Mouse (Mus musculus): ENCODE data around the gene Lin7a.
A peak's percentile ranks its signal among the peaks of the same experiment; 100 is the strongest.

Gene Lin7a

DNA sequence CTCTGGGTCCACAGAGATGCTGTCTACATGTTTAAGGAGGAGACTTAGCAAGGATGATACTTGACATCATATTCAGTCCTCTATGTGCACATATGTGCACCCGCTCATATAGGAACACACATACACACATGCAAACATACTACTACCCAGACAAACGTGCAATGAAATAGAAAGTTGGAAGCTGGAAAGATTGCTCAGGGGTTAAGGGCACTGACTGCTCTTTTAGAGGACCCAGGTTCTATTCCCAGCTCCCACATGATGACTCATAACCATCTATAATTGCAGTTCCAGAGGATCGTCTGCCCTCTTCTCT lies 19.0 kb upstream of the Lin7a start:
- no peak for DNase-seq

- DNase-seq, result no peak
Observed at GRCm38 (mm10) chr10:107253191-107253965, 18.1 kb upstream of the Lin7a start.

GRCm38 (mm10) chr10:107254656-107255055 lies 16.8 kb upstream of the Lin7a start:
- no peak for DNase-seq

DNA sequence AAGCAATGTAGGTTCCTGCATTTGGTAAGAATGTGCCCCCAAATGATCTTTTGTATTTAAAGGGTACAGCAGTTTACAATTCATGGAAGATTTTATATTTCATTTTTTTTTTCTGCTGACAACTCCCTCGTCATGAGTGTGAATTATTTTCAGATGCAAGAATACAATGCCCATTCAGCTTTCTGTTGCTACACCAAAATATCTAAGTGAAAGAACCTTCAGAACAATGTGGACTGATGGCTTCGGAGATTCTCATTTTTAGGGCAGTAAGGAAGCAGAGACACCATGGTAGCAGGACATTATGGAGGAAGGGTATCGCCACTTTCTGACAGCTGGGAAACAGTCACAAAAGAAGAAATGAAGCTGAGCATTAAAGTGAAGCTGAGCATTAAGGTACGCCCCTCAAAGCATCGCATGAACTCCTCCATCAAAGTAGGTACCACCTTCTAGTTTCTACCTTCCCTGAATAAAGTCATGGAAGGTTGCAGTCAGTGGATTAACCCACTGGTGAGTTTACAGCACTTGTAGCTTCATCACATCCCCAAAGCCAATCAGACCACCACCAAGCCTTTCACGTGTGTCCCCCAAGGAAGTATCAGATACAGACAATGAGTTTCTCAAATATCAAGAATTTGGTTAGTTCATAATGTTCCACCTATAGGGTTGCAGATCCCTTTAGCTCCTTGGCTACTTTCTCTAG lies 16.0 kb upstream of the Lin7a start:
- no peak for DNase-seq

DNA sequence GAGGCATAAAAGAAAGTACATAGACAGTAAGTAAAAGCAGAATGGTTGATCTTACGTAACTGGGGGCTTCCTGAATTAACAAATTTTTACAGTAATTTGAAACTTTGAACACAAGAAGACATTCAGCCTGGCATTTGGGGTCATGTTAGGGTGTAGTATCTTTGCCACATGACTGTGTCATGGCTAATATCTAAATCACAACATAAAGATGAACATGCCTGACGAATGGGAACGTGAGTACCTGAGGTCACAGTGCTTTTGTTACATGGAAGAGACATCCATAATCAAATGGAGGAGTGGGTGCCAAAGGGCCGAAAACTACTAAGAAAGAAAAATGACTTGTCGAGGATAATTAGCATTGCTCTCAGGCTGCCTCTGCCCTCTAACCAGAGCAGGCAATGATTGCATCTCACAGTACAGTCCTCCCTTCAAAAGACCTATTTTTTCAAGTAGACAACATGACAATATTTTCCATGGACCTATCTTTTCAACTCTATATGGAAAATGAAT lies 15.0 kb upstream of the Lin7a start:
- no peak for DNase-seq

GRCm38 (mm10) chr10:107260428-107260827 lies 11.1 kb upstream of the Lin7a start:
- no peak for DNase-seq

DNA sequence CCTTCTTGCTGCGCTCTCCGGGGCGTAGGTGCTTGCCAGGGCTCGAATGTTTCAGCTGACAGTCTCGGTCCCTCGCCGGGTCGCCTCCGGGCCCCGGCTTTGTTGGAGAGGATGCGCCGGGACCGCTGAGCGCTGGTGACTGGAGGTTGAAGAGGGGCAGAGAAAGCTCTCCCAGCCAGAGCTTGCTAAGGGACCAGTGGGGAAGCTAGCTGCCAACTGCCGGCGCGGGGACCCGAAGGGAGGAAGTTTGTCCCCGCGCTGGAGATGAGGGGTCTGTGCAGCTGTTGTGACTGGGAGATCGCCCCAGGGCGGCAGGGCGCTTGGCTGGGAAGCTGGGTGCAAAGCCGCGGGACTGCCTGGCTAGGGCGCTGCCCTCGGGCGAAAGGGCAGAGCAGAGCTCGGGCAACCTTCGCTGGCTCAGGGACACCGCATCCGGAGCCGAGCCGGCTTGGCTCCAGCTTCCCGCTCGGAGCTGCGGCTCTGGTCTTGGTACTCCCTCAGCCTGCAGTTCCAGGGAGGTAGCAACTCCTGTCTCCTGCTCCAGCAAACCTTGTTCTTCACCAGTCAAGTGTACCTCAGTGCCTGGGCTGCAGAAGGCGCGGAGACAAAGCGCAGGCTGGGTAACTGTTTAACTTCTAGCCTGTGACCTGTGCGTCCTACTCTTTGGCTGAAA lies 781 bp downstream of the Lin7a start:
- DNase-seq, result peak; percentile 64 to 84

DNA sequence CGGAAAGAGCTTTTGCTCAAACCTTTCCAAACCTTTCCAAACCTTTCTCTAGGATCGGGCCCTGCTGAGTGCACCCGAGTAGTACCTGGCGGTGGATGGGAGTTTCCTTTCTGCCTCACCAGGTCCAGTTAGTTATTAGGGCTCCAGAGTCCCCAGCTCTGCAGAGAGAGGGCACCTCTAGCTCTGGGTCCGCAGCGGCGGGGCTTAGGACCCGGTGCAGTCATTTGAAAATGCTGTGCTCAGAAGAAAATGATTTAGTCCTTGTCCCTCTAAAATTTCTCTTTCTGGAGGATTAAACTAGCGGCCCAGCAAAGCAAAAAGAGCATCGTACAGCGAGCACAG lies 1.3 kb downstream of the Lin7a start:
- no peak for DNase-seq

DNA sequence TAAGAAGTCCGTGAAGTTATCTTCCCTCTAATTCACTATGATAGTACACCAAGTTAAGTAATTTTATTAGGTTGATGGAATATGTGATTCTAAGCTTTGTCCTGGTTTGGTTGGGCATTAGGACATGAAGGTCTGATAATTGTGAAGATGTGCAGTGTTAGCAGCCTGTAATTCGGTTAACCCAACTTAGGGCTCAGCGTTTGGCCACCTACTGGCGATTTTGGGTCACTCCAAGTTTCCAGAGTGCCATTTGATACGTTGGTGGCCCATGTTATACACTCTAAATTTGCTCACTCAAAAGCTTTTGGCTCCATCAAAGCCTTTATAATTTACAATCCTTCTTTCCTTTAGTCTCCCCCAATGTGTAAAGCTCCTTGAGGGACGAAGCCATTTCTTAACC lies 2.4 kb downstream of the Lin7a start:
- peak in 1 of 2 experiments; percentile 9 for DNase-seq

DNA sequence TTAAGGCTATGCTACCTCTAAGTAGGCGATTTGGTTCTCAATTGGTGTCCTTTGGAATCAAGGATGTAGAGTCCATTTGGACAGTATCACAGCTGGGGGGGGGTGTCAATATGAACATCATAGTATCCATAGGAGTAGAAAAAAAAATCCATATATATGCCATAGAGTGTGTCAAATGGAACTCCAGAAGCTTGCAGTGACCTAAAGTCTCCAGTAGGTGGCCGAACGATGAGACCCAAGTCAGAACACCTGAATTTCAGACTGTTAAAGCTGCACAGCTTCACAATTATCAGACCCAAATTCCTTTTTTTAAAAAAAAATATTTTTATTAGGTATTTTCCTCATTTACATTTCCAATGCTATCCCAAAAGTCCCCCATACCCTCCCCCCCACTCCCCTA lies 3.3 kb downstream of the Lin7a start:
- DNase-seq, result peak in 1 of 2 experiments; percentile 40

GRCm38 (mm10) chr10:107276647-107277046 lies 5.2 kb downstream of the Lin7a start:
- no peak for DNase-seq

DNA sequence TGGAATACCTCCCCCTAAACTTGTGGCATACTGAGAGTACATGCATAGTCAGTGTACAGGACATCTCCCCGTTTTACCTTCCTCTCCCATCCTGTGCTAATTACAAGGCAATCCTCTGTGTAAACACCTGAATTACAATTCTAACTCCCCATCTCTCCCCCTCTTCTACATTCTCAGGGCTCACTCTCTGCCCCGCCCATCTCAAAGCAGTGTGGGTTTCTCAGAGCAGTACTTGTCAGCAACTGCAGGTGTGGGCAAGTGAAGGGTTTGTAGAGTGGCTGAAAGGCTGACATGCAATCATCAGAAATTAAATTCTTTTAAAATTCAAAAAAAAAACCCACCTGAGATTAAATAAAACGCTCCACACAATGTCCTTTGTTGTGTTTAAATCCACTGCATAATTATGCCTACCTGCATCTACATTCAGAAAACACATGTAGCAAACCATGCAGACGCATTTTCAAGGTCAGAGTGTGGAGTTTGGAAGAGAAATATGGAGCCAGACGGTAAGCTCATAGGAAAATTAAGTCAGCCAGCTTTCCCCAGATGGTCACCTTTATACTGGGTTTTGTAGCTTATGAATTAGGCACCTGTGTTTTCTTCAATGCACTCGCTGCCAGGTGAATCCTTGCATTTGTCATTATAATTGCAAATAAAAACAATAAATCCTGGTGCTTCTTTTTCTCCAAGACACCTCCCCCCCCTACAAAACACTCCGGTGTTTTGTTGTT lies 22.6 kb downstream of the Lin7a start:
- DNase-seq, result no peak

- DNase-seq, result no peak
Observed at GRCm38 (mm10) chr10:107300587-107301248, 29.2 kb downstream of the Lin7a start.

DNA sequence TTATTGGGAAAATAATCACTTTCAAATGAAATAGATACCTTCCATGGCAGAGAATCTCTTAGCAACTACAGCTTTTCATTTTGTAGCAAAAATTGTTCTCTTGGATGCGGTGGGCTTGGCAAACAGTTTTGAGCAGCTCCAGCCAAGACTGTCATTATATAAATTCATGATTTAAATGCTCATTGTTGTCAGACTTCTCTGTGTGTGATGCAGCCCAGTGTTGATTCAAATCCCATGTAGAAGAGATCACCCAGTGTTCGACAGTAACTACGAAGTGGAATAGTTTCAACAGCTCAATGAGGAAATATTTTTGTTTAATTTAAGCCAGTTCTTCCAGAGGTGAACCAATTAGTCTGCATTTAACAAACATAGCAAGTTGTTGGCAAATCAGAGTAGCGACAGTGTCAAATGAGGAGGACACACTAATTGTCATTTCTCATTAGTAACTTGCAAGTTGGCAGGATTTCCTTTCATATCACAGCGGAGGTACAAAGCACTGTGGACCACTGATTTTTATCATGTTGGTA lies 39.5 kb downstream of the Lin7a start:
- DNase-seq, result no peak

DNA sequence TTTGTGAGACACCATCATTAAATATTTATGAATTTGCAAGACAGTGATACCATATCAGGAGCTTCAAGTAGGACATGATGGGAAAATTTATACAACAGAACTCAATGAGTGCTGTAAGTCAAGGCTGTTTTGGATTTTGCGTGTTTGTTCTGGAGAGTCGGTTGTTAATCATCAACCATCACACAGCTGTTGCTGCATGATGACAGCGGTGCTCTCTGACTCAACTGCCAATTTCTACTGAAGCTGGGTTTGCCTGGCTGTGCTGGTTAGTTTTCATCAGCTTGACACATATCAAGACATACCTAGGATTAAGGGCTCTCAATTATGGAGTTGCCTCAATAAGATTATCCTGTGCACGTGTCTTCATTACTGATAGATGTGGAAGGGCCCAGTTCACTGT lies 41.1 kb downstream of the Lin7a start:
- DNase-seq, result no peak

DNA sequence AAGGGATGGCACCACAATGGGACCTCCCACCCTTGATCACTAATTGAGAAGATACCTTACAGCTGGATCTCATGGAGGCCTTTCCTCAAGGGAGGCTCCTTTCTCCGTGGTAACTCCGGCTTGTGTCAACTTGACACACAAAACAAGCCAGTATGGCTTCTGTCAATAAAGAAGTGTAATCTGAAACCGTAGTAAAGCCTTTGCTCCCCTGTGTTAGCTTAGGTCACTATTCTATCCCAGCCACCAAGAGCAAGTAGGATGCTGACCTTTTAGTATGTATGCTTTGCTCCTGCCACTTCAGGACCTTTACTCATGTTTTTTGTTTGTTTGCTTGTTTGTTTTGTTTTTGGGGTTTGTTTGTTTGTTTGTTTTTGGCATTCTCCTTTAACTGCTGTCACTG lies 41.9 kb downstream of the Lin7a start:
- DNase-seq, result no peak

DNA sequence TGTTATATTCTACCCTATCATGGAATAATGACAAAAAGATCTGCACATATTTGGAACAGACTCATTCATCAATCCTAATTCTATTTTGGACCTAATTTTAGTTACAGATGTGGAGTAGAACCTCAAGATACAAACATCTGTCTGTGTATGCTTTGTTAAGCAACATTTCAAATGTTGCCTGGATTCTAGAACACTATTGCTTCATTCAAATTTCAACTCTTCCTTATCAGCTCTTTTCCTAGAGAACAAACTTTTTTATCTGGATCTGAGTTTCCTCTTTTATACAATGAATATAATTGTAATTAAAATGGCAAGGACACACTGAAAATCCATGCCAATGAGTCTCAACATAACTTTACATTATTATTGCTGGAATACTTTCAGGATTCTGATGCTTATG lies 43.8 kb downstream of the Lin7a start:
- no peak for DNase-seq

DNA sequence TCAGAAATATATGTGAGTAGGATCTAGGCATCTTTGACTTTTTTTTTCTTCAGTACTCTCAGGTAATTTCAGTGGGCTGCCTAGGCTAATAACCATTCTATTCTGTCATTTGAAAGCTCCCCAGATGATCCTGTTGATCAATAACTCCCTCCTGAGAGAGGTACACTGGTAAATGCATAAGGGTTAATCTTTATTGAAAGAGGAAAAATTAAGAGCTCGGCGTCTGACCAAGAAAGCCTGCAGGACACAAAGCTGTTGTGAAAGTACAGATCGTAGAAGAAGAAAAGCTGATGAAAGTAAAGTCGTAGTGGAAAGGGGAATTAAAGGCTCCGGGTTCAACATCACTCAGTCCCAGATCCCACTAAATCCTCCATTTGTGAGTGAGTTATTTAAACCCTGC lies 44.2 kb downstream of the Lin7a start:
- no peak for DNase-seq

GRCm38 (mm10) chr10:107316100-107316499 lies 44.6 kb downstream of the Lin7a start:
- no peak for DNase-seq

DNA sequence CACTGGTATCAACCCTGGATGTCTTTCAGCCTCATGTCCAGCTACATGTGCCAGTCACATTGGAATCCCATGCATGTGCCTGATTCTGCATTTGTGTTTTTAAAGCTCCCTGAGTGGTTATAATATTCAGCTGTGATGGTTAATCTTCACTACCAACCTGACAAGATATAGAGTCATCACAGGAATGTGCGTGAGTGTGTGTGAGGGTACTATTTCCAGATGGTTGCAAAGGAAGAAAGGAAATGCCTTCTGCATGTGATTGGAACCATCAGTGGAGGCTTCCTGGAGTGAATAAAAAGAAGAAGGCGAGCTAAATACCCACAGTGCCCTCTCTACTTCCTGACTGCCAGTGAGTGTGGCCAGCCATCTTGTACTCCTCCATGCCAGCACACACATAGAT lies 48.2 kb downstream of the Lin7a start:
- DNase-seq, result no peak

- no peak for DNase-seq
Observed at GRCm38 (mm10) chr10:107323865-107324264, 52.4 kb downstream of the Lin7a start.

- DNase-seq, result peak; percentile 22 to 58
Observed at GRCm38 (mm10) chr10:107325558-107325957, 54.1 kb downstream of the Lin7a start.

Data from kidney, postnatal 25 days (tissue).